Mouse (Mus musculus) liver, postnatal 0 days (tissue): ENCODE data around the gene Gm21885.

Experiments
- CTCF ChIP-seq: sonication (generic); IDR thresholded peaks from 2 replicates; pipeline ENCODE4 v1.5.1; 2016; ENCODE audit warnings: antibody characterized with exemption, low read depth
- EP300 ChIP-seq: IDR thresholded peaks from 2 replicates; pipeline ENCODE4 v1.6.1; 2016; ENCODE audit warnings: antibody characterized with exemption, low read depth, mild to moderate bottlenecking

DNA sequence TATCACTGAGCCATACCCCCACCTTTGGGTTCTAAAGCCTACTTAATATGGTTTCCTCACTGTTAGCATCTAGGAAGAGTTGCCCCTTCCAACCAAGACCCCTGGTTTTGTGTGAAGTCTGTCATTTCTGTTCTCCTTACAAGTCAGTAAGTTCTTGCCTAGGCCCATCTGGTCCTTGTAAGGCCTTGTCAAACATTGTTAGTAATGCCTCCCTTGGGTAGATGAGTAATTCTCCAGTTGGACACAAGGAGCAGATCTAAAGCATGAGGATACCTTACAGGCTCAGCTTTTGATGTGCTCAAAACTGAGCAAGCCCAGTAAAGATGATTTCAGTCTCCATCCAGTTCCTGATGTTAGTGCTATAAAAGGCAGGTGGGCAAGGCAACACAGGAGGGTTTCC, 12.9 kb upstream of the Gm21885 start:
- no peak for TF ChIP-seq CTCF
- TF ChIP-seq EP300 = no peak
